Mouse (Mus musculus) Patski (cell line): ENCODE results near the gene Syt2. TPM values are rescaled to one million over a fixed set of nuclear protein-coding genes. Genes with fewer than 3 reads are reported as not detected.
A peak's percentile ranks its signal among the peaks of the same experiment; 100 is the strongest.

Experiments used
- ATAC-seq: fragments of 100-300 bp; one replicate; pipeline ENCODE4 v1.8.0; 2021
- CTCF ChIA-PET: fragments of 350-600 bp; sonication (Branson Sonifier 250); formaldehyde crosslinking; loops from one replicate; lab custom pipeline; 2022; ENCODE audit warnings: inconsistent platforms; lab: Charles Lee
- POLR2A ChIA-PET: fragments of 350-600 bp; sonication (Branson Sonifier 250); formaldehyde crosslinking; loops from one replicate; lab custom pipeline; 2022; ENCODE audit warnings: antibody characterized with exemption, inconsistent platforms; lab: Charles Lee
- DNase-seq: peaks from one replicate; pipeline ENCODE4 v3.0.0-alpha.2; 2011; ENCODE audit warnings: low read depth, low spot score
- H3K27me3 ChIP-seq: fragments of 371-371 bp; one replicate; pipeline ENCODE4 v1.5.1; 2021
- CTCF ChIP-seq: fragments of 100-300 bp; IDR thresholded peaks from one replicate; pipeline ENCODE4 v1.5.1; 2021
- in situ Hi-C: fragments of 300-500 bp; cut with MboI; formaldehyde crosslinking; loops from 3 replicates; pipeline ENCODE4 v1.11.1; 2018; ENCODE audit warnings: low pct_unique_long_range_greater_than_20kb, mixed read lengths
- polyA plus RNA-seq: library from polyadenylated mRNA; unstranded; gene quantifications from one replicate; pipeline ENCODE4 v1.2.3, GENCODE M21; 2021

The Syt2 gene
- polyA plus RNA-seq, 1 experiment from 2014 or later, result 0.37 TPM

- in situ Hi-C loops, result no loop called here
- ChIA-PET POLR2A (interaction anchor here (1.2 kb wide), 1 partner anchor 200 kb away, joined by 3 read pairs; no protein-coding TSS in a partner anchor), CTCF (no interaction called here)
- no peak for TF ChIP-seq CTCF
- DNase-seq (no peak), ATAC-seq (no peak)
- H3K27me3 ChIP-seq, result no peaks in the 10 kb centered on the region
These were observed 54.2 kb downstream of the Syt2 start for GRCm38 (mm10) chr1:134700634-134701033.

GRCm38 (mm10) chr1:134701191-134701590, 54.7 kb downstream of the Syt2 start:
- no peak for TF ChIP-seq CTCF
- DNase-seq, result no peak
- H3K27me3 ChIP-seq, result no peaks in the 10 kb centered on the region
- in situ Hi-C loops, result no loop called here
- ChIA-PET POLR2A (no interaction called here), CTCF (no interaction called here)
- no peak for ATAC-seq

DNA sequence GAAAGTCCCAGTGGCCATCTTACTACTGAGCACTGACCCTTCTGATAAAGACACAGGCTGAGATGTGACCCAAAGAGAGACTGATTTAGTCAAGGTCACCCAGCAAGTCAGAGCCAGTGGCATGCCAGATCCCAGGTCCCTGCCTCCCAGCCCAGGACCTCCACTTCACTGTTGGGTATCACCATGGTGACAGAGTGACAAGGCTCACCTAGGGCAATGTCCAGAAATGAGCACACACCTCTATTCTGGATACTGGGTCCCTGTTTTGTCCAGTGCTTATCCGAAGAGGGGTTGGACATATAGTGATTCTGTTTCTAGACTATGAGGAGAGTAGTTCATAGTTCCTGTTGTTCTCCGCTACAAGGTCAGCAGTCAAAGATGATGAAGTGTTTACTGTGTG, 56.8 kb downstream of the Syt2 start:
- no peak for DNase-seq
- in situ Hi-C loops, result no loop called here
- no peak for ATAC-seq
- ChIA-PET POLR2A (no interaction called here), CTCF (no interaction called here)
- no peak for TF ChIP-seq CTCF
- H3K27me3 ChIP-seq, result no peaks in the 10 kb centered on the region

- in situ Hi-C loops, result no loop called here
- ChIA-PET POLR2A (no interaction called here), CTCF (interaction anchor here (1.0 kb wide), 1 partner anchor 24 kb away, joined by 3 read pairs; no protein-coding TSS in a partner anchor)
- no peak for TF ChIP-seq CTCF
- H3K27me3 ChIP-seq, result no peaks in the 10 kb centered on the region
- DNase-seq (no peak), ATAC-seq (no peak)
These were observed 58.2 kb downstream of the Syt2 start for GRCm38 (mm10) chr1:134704396-134705306.

DNA sequence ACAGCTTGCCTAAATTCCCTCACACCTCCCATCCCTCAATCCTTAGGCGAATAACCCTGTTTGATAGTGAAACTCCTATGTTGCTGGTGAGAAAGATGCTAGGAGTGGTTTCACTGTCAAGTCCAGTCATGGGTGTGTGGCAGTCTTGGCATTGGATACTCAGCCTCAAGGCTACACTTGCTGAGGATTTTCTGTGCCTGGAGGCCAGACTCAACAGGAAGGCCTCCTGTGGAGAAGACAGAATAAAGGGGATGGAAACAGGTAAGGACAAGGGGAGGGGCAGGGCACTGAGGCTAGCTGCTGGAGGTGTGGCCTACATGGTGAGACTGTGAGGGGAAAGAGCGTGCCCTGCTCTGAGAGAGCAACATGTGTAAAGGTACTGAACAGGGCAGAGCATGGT, 60.1 kb downstream of the Syt2 start:
- CTCF ChIA-PET, result interaction anchor here (1.2 kb wide), 1 partner anchor 11 kb away, joined by 4 read pairs; no protein-coding TSS in a partner anchor
- DNase-seq (no peak), ATAC-seq (no peak)
- in situ Hi-C loops, result no loop called here
- POLR2A ChIA-PET, result no interaction called here
- H3K27me3 ChIP-seq, result no peaks in the 10 kb centered on the region
- TF ChIP-seq CTCF, result no peak

- TF ChIP-seq CTCF, result no peak
- ChIA-PET POLR2A (no interaction called here), CTCF (no interaction called here)
- no peak for ATAC-seq
- in situ Hi-C loops, result no loop called here
- no peak for DNase-seq
- no peaks in the 10 kb centered on the region for H3K27me3 ChIP-seq
These were observed 61.0 kb downstream of the Syt2 start for GRCm38 (mm10) chr1:134707516-134707915.

DNA sequence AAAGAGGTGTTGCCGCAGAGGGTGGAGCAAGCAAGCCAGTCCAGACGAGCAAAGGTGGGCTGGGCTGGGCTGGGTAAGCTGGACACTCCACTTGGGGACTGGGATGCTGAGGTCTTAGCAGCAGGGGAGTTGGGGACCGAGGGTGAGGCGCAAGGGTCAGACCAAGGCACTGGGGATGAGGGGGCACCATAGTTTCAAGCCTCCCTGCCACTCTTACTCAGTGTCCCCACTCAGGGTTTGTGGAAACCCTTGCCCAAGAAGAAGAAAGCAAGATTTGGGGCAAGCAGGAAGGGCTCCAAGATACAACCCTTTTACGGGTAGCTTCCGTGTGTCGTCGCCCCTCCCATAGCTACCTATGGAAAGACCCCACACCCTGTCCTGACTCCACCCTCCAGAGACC, 61.8 kb downstream of the Syt2 start:
- no peaks in the 10 kb centered on the region for H3K27me3 ChIP-seq
- ChIA-PET POLR2A (no interaction called here), CTCF (no interaction called here)
- no peak for ATAC-seq
- no peak for DNase-seq
- in situ Hi-C loops, result no loop called here
- TF ChIP-seq CTCF, result no peak

- ATAC-seq (peak; percentile 16), DNase-seq (no peak)
- in situ Hi-C loops, result no loop called here
- POLR2A ChIA-PET, result no interaction called here
- no peak for TF ChIP-seq CTCF
- CTCF ChIA-PET, result no interaction called here
- H3K27me3 ChIP-seq, result no peaks in the 10 kb centered on the region
These were observed 62.4 kb downstream of the Syt2 start for GRCm38 (mm10) chr1:134708801-134709385.

GRCm38 (mm10) chr1:134709411-134710306, 63.2 kb downstream of the Syt2 start:
- no peak for TF ChIP-seq CTCF
- CTCF ChIA-PET, result no interaction called here
- H3K27me3 ChIP-seq, result no peaks in the 10 kb centered on the region
- ATAC-seq (no peak), DNase-seq (no peak)
- in situ Hi-C loops, result loop anchor here (5.0 kb wide), 1 partner anchor 52 kb away; no protein-coding TSS in a partner anchor
- POLR2A ChIA-PET, result no interaction called here

DNA sequence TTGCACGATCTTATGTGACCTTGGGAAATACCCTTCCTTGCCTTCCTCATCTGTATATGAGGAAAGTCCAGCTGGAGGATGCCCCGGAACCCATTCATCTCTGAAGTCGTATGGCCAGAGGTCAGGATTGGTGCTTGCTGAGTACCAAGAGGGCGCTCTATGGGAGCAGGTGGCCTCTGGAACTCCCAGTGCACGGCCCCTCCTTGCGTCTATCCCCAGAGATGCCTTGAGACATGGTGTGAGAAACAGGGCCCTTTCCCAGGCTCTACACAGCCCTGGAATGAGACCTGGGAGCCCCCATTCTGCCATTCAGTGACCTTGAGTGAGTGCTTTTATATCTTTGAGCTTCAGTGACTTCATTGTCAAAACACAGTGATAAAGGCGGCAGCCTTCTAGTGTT, 64.6 kb downstream of the Syt2 start:
- TF ChIP-seq CTCF, result no peak
- in situ Hi-C loops, result loop anchor here (5.0 kb wide), 1 partner anchor 54 kb away; no protein-coding TSS in a partner anchor
- ChIA-PET CTCF (no interaction called here), POLR2A (no interaction called here)
- H3K27me3 ChIP-seq, result no peaks in the 10 kb centered on the region
- no peak for DNase-seq
- ATAC-seq, result no peak
